Mouse (Mus musculus) megakaryocyte, embryonic 14.5 days (primary cell): ENCODE results near the gene Bud31. TPM values are rescaled to one million over a fixed set of nuclear protein-coding genes. Genes with fewer than 3 reads are reported as not detected.

Experiments
- H3K27me3 ChIP-seq: replicated peaks from 2 replicates; pipeline ENCODE3; 2012; ENCODE audit warnings: inconsistent platforms
- H3K36me3 ChIP-seq: replicated peaks from 2 replicates; pipeline ENCODE3; 2012; ENCODE audit warnings: low read length, inconsistent platforms, mixed read lengths
- H3K4me1 ChIP-seq: 2 replicates; pipeline ENCODE4 v1.6.1; 2012; ENCODE audit warnings: inconsistent platforms
- H3K4me3 ChIP-seq: replicated peaks from 2 replicates; pipeline ENCODE3; 2012; ENCODE audit warnings: moderate library complexity, mild to moderate bottlenecking, inconsistent platforms
- H3K9me3 ChIP-seq: 2 replicates; pipeline ENCODE4 v1.6.1; 2012; ENCODE audit warnings: inconsistent platforms
- FLI1 ChIP-seq: IDR thresholded peaks from 2 replicates; pipeline ENCODE4 v1.6.1; 2012; ENCODE audit warnings: low read length, inconsistent platforms, mixed read lengths
- GATA1 ChIP-seq: IDR thresholded peaks from 3 replicates; pipeline ENCODE4 v1.6.1; 2012; ENCODE audit warnings: mixed read lengths, low read length, inconsistent platforms, borderline replicate concordance
- polyA plus RNA-seq: library from polyadenylated mRNA; stranded (reverse); fragments of >175 nt; gene quantifications from 2 replicates; pipeline ENCODE4 v1.2.3, GENCODE M21; 2012; ENCODE audit warnings: low replicate concordance; ENCODE audit not compliant: insufficient read depth

The Bud31 gene
- polyA plus RNA-seq, 1 experiment: 13.8 TPM

GRCm38 (mm10) chr5:145113416-145113815 lies 26.7 kb upstream of the Bud31 start:
- H3K27me3 ChIP-seq: no peaks in the 10 kb centered on the region
- H3K4me1 ChIP-seq: peaks cover 73% of the 10 kb centered on the region
- no peak for TF ChIP-seq GATA1
- no peak for TF ChIP-seq FLI1
- H3K4me3 ChIP-seq: peak overlapping the region; percentile 99
- H3K9me3 ChIP-seq: no peaks in the 10 kb centered on the region
- H3K36me3 ChIP-seq: peaks cover 57% of the 10 kb centered on the region

- no peaks in the 10 kb centered on the region for H3K27me3 ChIP-seq
- H3K36me3 ChIP-seq: peaks cover 57% of the 10 kb centered on the region
- peak within 1 kb of the TSS; percentile 99 for H3K4me3 ChIP-seq
- peaks cover 75% of the 10 kb centered on the region for H3K4me1 ChIP-seq
- no peak for TF ChIP-seq GATA1
- TF ChIP-seq FLI1: no peak
- no peaks in the 10 kb centered on the region for H3K9me3 ChIP-seq
Observed at GRCm38 (mm10) chr5:145114071-145114605, 26.0 kb upstream of the Bud31 start, which contains the start of gene Arpc1b. Arpc1b (plus strand) TSS chr5:145114215.

DNA sequence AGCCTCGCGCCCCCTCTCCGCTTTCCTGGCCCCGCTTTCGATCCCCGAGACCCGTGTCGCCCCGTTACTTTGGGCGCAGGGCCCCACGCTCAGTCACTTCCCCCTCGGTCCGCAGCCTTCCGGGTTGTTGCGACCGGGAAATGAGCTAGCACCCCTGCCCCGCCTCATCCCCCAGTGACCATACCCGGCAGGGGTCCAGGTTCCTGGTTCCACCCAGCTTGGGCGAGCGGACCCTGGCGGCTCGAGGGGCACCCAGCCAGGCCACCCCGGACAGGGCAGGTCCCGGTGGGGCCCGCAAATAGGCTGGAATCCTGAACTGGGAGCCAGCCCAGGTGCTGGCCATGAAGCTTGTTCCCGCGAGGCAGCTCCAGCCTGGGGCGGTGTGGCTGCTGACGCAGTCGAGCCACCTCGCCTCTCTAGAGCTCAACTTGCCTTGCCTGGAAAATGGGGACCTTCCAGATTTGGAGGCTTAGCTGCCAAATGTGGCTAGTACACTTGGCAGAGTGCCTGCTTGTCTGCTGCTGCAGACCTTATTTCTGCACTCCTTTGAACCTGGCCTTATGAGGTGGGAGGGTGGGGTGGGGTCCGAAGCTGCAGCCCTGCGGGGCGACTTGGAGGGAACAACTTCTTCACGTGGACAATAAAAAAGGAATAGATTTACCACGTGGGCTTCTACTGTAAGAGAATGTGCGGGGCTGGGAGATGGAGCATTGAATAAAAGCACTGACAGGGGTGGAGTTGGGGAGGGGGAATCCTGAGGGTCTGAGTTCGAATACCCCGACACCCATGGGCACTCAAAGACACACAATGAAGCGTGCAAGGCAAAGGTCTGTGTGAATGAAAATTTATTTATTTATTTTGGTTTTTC lies 25.3 kb upstream of the Bud31 start:
- Histone ChIP-seq H3K36me3 (peaks cover 57% of the 10 kb centered on the region), H3K27me3 (no peaks in the 10 kb centered on the region), H3K9me3 (no peaks in the 10 kb centered on the region), H3K4me3 (peak overlapping the region; percentile 99), H3K4me1 (peaks cover 75% of the 10 kb centered on the region)
- TF ChIP-seq GATA1: no peak
- TF ChIP-seq FLI1: no peak

GRCm38 (mm10) chr5:145115736-145116135 lies 24.4 kb upstream of the Bud31 start:
- H3K9me3 ChIP-seq: no peaks in the 10 kb centered on the region
- peaks cover 75% of the 10 kb centered on the region for H3K4me1 ChIP-seq
- peak overlapping the region; percentile 99 for H3K4me3 ChIP-seq
- H3K36me3 ChIP-seq: peaks cover 57% of the 10 kb centered on the region
- H3K27me3 ChIP-seq: no peaks in the 10 kb centered on the region
- TF ChIP-seq GATA1: no peak
- no peak for TF ChIP-seq FLI1

DNA sequence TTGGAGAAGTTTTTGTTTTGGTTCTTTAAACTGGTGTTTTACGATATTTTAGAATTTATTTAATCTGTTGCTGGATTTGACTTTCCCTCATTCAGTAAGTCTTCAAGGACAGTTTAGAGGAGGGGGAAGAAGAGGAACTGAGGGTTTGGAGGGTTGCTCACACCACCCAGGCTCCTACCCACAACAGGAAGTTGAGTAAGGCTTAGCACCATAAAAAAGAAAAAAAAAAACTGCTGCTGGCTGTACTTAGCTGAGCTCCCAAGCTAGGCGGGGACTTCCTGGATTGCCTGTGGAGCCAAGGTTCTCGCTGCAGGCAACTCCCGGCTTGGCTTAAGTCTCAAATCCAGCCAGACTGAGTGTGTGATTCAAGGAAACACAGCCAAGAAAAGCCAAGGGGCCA lies 23.8 kb upstream of the Bud31 start:
- H3K27me3 ChIP-seq: no peaks in the 10 kb centered on the region
- TF ChIP-seq GATA1 (no peak), FLI1 (no peak)
- H3K9me3 ChIP-seq: no peaks in the 10 kb centered on the region
- H3K4me1 ChIP-seq: peaks cover 81% of the 10 kb centered on the region
- H3K4me3 ChIP-seq: peak overlapping the region; percentile 99
- H3K36me3 ChIP-seq: peaks cover 57% of the 10 kb centered on the region

DNA sequence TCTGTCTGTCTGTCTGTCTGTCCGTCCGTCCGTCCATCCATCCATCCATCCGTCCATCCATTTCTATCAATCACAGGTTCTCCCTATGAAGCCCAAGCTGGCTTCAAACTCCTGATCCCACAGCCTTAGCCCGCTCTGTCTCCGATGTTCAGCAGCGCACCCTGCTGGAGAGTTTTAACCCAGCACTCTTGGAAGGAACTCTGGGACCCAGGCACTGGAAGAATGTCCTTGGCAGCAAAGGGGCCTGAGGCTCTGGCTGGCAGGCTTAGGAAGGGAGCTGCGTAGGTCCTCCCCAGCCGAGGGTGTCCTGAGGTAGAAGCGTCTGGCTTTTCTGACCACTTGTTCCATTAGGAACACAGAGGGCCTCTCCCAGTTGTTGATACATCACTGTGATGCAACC lies 23.2 kb upstream of the Bud31 start:
- Histone ChIP-seq H3K36me3 (peaks cover 57% of the 10 kb centered on the region), H3K9me3 (no peaks in the 10 kb centered on the region), H3K4me3 (peak overlapping the region; percentile 99), H3K27me3 (no peaks in the 10 kb centered on the region), H3K4me1 (peaks cover 82% of the 10 kb centered on the region)
- TF ChIP-seq FLI1: no peak
- no peak for TF ChIP-seq GATA1

DNA sequence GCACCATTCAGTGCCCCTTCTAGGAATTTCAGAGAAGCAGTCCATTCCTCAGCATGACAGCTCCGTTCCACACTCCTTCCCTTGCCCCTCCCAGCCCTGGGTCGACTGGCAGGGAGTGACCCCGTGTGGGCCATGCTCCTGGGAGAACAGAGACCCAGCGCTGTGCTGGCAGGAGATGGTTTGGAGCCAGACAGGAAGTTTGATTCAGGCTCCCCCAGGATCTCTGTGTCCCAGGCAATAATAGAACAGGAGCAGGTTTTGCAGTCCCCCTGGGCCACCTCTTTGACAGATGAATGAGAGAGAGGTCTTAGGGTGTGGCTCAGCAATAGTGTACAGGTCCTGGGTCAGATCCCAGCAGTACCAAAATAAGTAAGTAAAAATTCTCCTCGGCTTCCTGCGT lies 22.2 kb upstream of the Bud31 start:
- Histone ChIP-seq H3K9me3 (no peaks in the 10 kb centered on the region), H3K36me3 (peaks cover 62% of the 10 kb centered on the region), H3K27me3 (no peaks in the 10 kb centered on the region), H3K4me1 (peaks cover 77% of the 10 kb centered on the region), H3K4me3 (peak overlapping the region; percentile 16)
- TF ChIP-seq FLI1 (no peak), GATA1 (no peak)

DNA sequence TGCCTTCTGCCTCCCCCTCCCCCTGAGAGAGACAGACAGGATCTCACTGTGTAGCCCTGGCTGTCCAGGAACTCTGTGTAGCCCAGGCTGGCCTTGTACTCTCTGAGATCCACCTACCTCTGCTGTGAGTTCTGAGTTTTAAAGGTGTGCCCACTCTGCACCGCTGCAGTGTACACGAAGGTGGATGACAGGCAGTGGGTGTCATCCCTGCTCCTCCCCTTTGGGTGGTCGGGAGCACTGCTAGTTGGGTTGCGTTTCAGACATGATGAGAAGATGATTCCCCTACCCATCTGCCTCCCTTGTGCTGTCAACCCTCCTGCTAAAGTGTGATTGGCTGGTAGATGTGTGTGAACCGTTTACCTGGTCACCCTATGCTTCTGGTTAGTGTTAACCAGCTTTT lies 21.7 kb upstream of the Bud31 start:
- peaks cover 74% of the 10 kb centered on the region for H3K4me1 ChIP-seq

DNA sequence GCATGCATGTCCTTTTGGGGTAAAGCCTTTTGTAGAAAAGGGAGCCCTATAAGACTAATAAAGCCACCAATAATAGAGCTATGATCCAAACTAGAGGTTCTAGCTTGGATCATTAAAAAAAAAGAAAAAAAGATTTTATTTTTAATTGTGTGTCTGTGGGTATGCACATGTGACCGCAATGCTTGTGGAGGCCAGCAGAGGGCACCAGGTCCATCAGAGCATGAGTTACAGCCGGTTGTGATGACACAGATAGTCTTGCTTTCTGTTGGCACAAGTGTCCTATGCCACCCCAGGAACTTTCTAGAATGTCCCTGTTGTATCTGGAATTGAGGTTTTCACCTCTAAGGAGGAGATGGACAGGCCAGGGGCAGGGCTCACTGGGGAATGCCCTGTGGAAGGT lies 20.8 kb upstream of the Bud31 start:
- H3K27me3 ChIP-seq: no peaks in the 10 kb centered on the region
- peaks cover 76% of the 10 kb centered on the region for H3K4me1 ChIP-seq
- no peak overlapping the region for H3K4me3 ChIP-seq
- TF ChIP-seq FLI1: no peak
- no peak for TF ChIP-seq GATA1
- H3K9me3 ChIP-seq: no peaks in the 10 kb centered on the region
- H3K36me3 ChIP-seq: peaks cover 76% of the 10 kb centered on the region

More for the DNA sequence above, 21.7 kb upstream of the Bud31 start:
- no peaks in the 10 kb centered on the region for H3K9me3 ChIP-seq
- peak overlapping the region; percentile 9 for H3K4me3 ChIP-seq
- TF ChIP-seq GATA1: no peak
- no peak for TF ChIP-seq FLI1
- no peaks in the 10 kb centered on the region for H3K27me3 ChIP-seq
- peaks cover 66% of the 10 kb centered on the region for H3K36me3 ChIP-seq

- H3K27me3 ChIP-seq: no peaks in the 10 kb centered on the region
- H3K36me3 ChIP-seq: peaks cover 91% of the 10 kb centered on the region
- H3K4me1 ChIP-seq: peaks cover 79% of the 10 kb centered on the region
- TF ChIP-seq GATA1 (no peak), FLI1 (no peak)
- no peaks in the 10 kb centered on the region for H3K9me3 ChIP-seq
- no peak overlapping the region for H3K4me3 ChIP-seq
Observed at GRCm38 (mm10) chr5:145120921-145121320, 19.2 kb upstream of the Bud31 start.

DNA sequence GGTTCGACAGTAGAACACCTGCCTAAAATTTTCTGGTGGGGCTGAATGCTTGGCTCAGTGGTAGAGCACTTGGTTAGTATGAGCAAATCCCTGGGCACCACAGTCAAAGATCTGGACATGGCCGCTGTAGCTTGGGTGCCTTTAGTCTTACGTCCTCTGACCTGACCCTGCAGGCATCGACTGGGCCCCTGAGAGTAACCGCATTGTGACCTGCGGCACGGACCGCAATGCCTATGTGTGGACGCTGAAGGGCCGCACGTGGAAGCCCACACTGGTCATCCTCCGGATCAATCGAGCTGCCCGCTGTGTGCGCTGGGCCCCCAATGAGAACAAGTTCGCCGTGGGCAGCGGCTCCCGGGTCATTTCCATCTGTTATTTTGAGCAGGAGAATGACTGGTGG lies 16.8 kb upstream of the Bud31 start:
- Histone ChIP-seq H3K36me3 (peaks cover 100% of the 10 kb centered on the region), H3K9me3 (0 out of 2 replicates have a peak, but pooled peaks cover 2% of the 10 kb centered on the region), H3K4me3 (no peak overlapping the region), H3K27me3 (no peaks in the 10 kb centered on the region), H3K4me1 (peaks cover 63% of the 10 kb centered on the region)
- TF ChIP-seq FLI1 (no peak), GATA1 (no peak)
